Mouse (Mus musculus) myocyte (in vitro differentiated cells): Measurements from ENCODE around the gene Scamp1.

Experiments used
- E2F4 ChIP-seq: IDR thresholded peaks from one replicate; pipeline ENCODE4 v1.6.1; 2011; ENCODE audit warnings: mild to moderate bottlenecking, control low read depth, moderate library complexity; ENCODE audit not compliant: insufficient read depth
- MAX ChIP-seq: IDR thresholded peaks from one replicate; pipeline ENCODE4 v1.6.1; 2011; ENCODE audit warnings: low read depth, mild to moderate bottlenecking, control low read depth
- POLR2A ChIP-seq: IDR thresholded peaks from one replicate; pipeline ENCODE4 v1.6.1; 2011; ENCODE audit warnings: low read depth, mild to moderate bottlenecking, control low read depth, moderate library complexity; ENCODE audit not compliant: insufficient read length
- REST ChIP-seq: IDR thresholded peaks from one replicate; pipeline ENCODE4 v1.6.1; 2011; ENCODE audit warnings: mild to moderate bottlenecking, control low read depth, moderate library complexity; ENCODE audit not compliant: insufficient read depth, insufficient read length
- TCF3 ChIP-seq: IDR thresholded peaks from one replicate; pipeline ENCODE4 v1.6.1; 2011; ENCODE audit warnings: low read depth, control low read depth; ENCODE audit not compliant: insufficient read length

DNA sequence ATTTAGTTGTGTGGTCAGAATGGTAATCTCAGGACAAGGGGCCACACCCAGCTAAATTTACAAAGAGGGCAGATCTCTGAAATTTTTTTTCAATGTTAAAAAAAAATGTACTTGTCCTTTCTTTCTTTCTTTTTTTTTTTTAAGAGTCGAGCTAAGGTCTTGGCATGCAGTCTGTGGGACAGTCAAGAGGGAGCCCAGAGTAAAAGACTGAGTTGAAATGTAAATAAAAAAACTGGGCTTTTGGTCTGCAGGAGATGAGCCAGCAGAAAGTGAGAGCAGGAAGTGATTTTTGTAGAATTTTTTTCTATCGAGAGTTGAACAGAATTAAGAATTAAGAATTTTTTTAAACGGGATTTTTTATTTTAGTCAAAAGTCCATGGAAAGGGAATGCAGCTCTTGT, 31.4 kb downstream of the Scamp1 start:
- TF ChIP-seq E2F4 (no peak), TCF3 (no peak), REST (no peak), POLR2A (no peak), MAX (no peak)
